Mouse (Mus musculus) cerebellum, adult 18-20 months (tissue): Measurements from ENCODE around the gene Guca2b.
"Not testable (repeated sequence)": the region's sequence is repeated elsewhere in the genome, so short reads cannot be mapped to it uniquely, and the experiment has no call there.

Source experiments
- DNase-seq, 2 experiments: peaks; one replicate each; pipeline ENCODE4 v3.0.0; 2021

The Guca2b gene

GRCm38 (mm10) chr4:119642666-119643065, 16.1 kb downstream of the Guca2b start:
- DNase-seq: no peak

DNA sequence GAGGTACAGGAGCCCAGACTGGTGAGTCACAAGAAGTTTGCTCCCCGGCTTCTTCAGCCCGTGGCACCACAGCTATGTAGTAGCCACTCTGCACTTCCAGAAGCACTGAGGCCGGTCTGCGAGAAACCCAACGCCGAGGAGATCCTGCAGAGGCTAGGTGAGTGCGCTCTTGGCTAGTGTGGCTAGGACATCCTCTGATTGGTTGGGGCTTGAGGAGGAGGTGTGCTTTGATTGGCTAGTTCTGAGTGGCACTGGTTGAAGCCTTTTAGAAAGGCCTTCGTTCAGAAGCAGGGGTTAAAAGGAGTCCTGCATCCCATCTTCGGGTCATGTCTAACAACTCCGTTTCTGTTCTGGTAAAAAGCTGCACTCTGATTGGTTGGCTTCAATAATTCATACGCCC, 20.1 kb downstream of the Guca2b start:
- no peak for DNase-seq

DNA sequence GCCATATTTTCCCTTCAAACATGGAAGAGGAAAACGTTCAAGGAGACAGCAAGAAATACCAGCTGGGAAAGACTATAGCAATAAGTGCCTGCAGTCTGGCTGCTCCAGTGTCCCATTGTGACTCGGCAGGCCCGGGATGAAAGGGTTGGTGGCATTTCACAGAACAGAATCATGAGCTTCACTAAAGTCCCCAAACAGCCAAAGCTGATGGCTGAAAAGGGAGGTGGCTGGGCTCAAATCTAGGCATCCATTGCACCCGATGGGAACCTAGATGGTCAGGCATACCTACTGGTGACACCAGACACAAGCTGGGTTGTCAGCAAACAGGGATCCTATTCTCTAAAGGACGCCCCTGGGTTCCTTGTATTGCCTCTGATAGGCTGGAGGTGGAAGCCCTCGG, 20.8 kb downstream of the Guca2b start:
- no peak for DNase-seq

GRCm38 (mm10) chr4:119637176-119637845, 21.4 kb downstream of the Guca2b start, which contains the start of gene Guca2a:
Gene Guca2a (plus strand): TSS chr4:119637704.
- DNase-seq: no peak

- DNase-seq: no peak
Measured at GRCm38 (mm10) chr4:119636731-119637130, 22.0 kb downstream of the Guca2b start.

GRCm38 (mm10) chr4:119635686-119636085, 23.1 kb downstream of the Guca2b start:
- no peak for DNase-seq

DNA sequence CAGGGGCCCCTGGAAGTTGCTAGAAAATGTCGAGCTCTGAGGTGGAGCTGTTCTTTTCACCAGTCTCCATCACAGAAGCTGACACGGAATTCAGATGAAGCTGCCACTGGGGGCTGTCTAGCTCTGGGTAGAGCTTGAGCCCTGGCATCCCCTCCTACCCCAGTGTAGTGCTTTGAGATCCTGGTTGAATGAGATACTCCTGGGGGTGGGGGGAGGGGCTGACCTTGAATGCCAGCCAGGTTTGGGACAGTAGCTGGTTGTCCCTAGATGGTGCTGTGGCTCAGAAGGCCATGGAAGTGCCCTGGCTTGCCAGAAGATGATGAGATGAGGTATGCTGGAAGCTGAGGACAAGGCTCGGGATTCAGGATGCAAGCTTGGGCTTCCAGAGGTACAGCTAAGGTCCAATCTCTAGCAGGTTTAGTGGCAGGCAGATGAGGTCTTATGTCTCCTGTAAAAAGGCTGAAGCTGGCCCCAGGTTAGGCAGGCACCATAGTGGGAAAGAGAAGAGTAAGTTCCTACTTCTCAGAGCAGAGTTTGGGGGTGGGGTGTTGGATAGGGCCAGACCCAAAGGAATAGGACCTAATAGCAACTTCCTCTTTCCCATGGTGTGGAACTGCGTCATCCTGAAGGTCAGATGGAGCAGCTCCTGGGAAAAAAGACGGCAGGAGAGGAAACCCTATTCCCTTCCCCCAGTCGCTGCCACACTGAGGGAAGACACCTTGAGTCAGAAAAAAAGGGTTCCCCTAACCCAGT, 23.7 kb downstream of the Guca2b start:
- DNase-seq: no peak

DNA sequence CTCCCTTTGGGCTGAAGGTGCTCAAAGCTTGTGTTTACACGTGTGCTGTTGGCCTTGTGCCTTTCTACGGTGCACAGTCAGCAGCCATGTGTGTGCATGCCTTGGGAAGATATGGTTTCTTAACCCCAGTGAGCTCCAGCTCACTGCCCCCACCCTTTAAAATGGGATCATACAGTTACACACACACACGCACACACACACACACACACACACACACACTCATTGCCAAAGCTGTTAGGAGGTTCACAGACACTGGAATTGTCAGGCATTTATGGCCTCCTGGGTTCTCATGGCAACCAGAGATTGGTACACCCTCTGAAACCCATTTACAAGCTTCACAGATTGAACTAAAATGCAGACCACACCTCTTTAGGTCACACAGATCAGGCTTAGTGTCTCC, 24.8 kb downstream of the Guca2b start:
- DNase-seq: no peak

DNA sequence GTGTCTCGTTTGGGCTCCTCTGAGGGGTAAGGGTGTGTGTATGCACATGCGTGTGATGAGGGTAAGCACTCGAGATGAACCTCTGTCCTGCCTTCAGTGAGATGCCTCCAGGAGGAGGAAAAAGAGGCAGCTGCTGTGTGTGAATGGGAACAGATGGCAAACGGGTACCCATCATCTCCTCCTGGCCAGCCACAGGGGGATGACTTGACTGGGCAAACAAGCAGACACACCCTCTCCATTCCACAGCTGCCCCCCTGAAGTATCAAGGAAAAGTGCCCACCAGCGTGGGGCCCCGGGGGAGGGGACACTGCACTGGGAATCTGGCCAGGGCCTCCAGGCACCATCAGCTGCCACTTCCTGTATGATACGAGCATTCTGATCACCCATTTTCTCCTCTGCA, 25.4 kb downstream of the Guca2b start:
- peak in 1 of 2 experiments; percentile 18 for DNase-seq

- no peak for DNase-seq
Measured at GRCm38 (mm10) chr4:119632721-119633120, 26.0 kb downstream of the Guca2b start.

DNA sequence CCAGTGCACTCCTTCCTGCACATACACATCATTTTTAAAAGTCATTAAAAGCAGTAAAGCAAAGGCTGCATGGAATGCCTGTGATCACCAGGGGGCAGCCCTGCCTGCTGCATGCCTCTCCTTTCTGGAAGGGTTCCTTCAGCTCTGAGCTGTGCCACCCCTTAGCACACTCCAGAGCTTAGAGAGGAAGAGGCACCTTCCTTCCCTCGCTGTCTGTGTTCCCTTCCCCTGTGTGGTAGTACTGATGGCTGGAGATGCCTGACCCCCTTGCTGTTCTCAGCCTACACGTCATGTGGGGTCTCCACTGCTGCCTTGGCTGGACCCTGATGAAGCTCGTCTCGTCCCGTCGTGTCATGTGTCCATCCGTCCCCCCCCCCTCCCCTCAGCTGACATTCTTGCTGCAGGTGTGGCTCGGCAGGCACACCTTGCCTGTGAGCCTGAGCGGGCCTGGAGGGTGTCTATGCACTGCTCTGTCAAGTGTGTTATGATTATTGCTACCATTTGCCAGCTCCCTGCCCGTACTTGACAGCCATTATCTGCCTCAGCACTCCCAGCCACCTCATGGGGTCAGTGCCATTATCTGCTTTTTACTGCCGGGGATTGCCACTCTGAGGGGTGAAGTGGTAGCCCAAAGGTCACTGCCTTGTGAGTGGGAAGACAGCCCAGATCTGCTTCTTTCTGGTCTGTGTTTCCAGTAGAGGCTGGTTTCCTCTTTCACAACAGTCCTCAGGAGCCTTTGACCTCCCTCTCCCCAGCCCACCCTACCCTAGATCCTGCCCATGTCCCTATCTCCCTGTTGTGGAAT, 27.4 kb downstream of the Guca2b start:
- peak; percentile 21 to 29 for DNase-seq

DNA sequence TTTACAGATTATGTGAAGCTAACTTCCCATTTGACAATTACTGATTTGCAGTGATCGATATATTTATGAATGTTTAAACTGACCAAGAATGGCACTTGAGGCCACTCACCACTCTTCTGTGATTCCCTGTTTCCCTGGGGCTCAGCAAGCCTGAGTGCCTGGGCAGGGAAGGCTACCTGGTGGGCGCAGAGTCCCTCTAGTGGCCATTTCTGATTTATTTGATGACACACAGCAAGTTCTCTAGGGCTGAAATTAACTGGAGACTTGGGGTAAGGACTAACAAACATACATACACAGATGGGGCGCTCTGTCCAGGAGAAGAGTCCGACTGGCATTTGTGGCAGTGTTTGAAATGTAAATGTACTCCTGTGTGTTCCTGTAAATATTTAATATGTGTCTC, 30.4 kb downstream of the Guca2b start:
- not testable (repeated sequence) for DNase-seq

- no peak for DNase-seq
Measured at GRCm38 (mm10) chr4:119627317-119627716, 31.4 kb downstream of the Guca2b start.

DNA sequence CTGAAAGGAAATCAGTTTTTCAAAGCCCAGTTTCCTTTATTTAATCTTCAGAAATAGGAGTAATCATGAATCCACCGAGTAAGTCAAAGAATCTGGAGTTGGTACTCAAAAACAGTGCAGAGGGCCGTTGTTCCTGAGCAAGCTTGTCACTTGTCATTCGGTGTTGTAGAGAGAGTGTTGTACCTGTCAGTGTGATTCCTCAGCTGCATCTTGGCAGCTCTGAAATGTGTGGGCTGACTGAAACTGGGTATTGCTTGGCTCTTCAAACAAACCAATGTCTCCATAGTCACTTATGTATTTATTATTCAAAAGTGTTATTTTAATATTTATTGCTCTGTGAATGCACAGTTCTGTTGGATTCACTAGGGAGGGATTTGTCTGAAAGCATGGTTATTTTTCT, 31.9 kb downstream of the Guca2b start:
- no peak for DNase-seq

GRCm38 (mm10) chr4:119626081-119626645, 32.6 kb downstream of the Guca2b start:
- peak in 1 of 2 experiments; percentile 11 for DNase-seq

- DNase-seq: no peak
Measured at GRCm38 (mm10) chr4:119614724-119615123, 44.0 kb downstream of the Guca2b start.

DNA sequence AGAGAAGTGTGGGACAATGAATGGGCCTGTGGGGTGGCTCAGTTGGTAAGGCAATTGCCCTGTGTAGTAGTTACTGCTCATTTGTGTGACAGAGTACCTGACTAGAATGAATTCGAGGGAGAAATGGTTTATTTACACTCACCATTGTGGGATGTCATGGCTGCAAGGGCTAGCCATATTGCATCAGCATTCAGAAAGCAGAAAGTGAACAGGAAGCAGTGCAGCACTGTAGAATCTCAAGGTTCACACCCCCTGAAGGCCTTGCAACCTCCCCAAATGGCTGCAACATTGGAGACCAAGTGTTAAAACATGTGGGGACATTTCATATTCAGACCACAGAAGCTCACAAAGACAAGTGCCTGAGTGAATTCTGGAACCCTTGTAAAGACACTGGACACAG, 44.7 kb downstream of the Guca2b start:
- DNase-seq: no peak

- no peak for DNase-seq
Measured at GRCm38 (mm10) chr4:119609488-119609887, 49.3 kb downstream of the Guca2b start.
